Mouse (Mus musculus): ENCODE measurements around the gene 1110017D15Rik. TPM values are rescaled to one million over a fixed set of nuclear protein-coding genes. Genes with fewer than 3 reads are reported as not detected.
A peak's percentile ranks its signal among the peaks of the same experiment; 100 is the strongest.

1110017D15Rik gene
- polyA plus RNA-seq, 1 experiment = 1.7 TPM

DNA sequence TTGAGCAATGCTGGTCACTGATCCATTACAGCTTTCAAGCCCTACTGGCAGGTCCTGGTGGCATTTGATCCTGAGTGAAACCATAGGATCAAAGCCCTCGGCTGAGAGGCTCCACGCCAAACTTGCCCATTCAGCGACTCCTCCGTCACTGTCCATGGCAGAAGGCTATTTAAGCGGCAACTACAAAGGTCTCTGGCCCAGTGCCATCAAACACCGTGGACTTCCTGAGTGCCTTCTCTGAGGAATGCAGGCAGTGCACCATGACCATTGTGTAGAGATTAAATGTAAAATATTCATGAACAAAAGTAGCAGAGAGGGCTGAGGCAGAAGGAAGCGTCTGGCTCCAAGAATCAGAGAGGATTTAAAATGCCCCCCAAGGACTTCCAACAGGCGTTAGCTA, 10.9 kb upstream of the 1110017D15Rik start:
- H3K27me3 ChIP-seq (ENCODE audit: control insufficient read depth, insufficient read depth, low read length) = no peaks in the 10 kb centered on the region
- no peak overlapping the region for H3K27ac ChIP-seq (ENCODE audit: control insufficient read depth, insufficient read depth, low read length)
- H3K36me3 ChIP-seq (ENCODE audit: control insufficient read depth, insufficient read depth, low read length) = no peaks in the 10 kb centered on the region
- no peak for DNase-seq
- no peak for TF ChIP-seq CTCF (IDR thresholded peaks at IDR 0.05; ENCODE audit: borderline replicate concordance, control insufficient read depth, extremely low read depth, insufficient read depth, low read length, poor library complexity)
- TF ChIP-seq POLR2A (IDR thresholded peaks at IDR 0.05; ENCODE audit: control insufficient read depth, extremely low read depth, insufficient read depth, low read length, poor library complexity) = no peak
- 84% methylated on average over 8 of the region's 8 CpGs for WGBS
- no peak overlapping the region for H3K4me3 ChIP-seq (ENCODE audit: control insufficient read depth, insufficient read depth, low read length)
- H3K4me1 ChIP-seq (replicated peaks; ENCODE audit: control insufficient read depth, insufficient read depth, low read length) = no peaks in the 10 kb centered on the region

DNA sequence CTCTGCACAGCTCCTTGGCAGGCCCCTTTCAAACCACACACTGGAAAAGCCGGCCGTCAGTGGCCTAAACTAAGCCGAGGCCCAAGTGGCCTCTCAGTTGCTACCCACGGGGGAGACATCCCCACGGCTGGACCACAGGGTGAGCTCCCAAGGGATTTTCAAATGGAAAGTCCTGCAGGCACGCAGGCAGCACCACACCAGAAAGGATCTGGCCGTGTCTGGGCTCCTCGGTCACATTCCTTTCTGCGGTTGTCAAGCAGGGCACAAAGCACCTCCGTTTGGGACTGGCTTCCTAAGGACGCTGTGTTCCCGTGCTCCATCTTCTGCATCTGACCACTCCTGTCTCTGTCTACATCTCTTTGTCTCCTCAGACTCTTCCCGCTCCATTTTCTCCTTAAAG, 9.9 kb upstream of the 1110017D15Rik start:
- no peaks in the 10 kb centered on the region for H3K4me1 ChIP-seq (replicated peaks; ENCODE audit: control insufficient read depth, insufficient read depth, low read length)
- no peak for DNase-seq
- no peak overlapping the region for H3K4me3 ChIP-seq (ENCODE audit: control insufficient read depth, insufficient read depth, low read length)
- 86% methylated on average over 13 of the region's 13 CpGs for WGBS
- no peaks in the 10 kb centered on the region for H3K27me3 ChIP-seq (ENCODE audit: control insufficient read depth, insufficient read depth, low read length)
- no peak overlapping the region for H3K27ac ChIP-seq (ENCODE audit: control insufficient read depth, insufficient read depth, low read length)
- no peaks in the 10 kb centered on the region for H3K36me3 ChIP-seq (ENCODE audit: control insufficient read depth, insufficient read depth, low read length)
- TF ChIP-seq CTCF (IDR thresholded peaks at IDR 0.05; ENCODE audit: borderline replicate concordance, control insufficient read depth, extremely low read depth, insufficient read depth, low read length, poor library complexity) (no peak), POLR2A (IDR thresholded peaks at IDR 0.05; ENCODE audit: control insufficient read depth, extremely low read depth, insufficient read depth, low read length, poor library complexity) (no peak)

DNA sequence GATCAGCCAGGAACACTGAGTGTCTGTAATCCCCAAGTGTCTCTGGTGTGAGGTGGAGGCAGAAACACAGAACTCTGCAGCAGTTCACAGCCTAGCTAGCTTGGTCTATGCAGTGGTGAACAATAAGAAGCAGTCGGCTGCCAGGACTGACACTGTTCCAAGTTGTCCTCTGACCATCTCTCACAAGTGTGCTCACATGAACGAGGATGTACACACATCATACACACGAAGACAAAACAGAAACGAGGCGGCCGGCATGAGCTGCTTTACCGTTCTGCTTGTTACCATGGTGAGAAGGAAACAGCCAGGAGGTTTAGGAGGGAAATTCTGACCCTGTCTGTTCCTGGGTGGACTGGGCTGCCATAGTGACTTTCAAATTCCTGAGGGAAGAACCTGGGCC, 9.4 kb upstream of the 1110017D15Rik start:
- Histone ChIP-seq H3K4me1 (replicated peaks; ENCODE audit: control insufficient read depth, insufficient read depth, low read length) (no peaks in the 10 kb centered on the region), H3K27me3 (ENCODE audit: control insufficient read depth, insufficient read depth, low read length) (no peaks in the 10 kb centered on the region), H3K27ac (ENCODE audit: control insufficient read depth, insufficient read depth, low read length) (no peak overlapping the region), H3K4me3 (ENCODE audit: control insufficient read depth, insufficient read depth, low read length) (no peak overlapping the region), H3K36me3 (ENCODE audit: control insufficient read depth, insufficient read depth, low read length) (no peaks in the 10 kb centered on the region)
- no peak for DNase-seq
- WGBS = 88% methylated on average over 7 of the region's 7 CpGs
- no peak for TF ChIP-seq POLR2A (IDR thresholded peaks at IDR 0.05; ENCODE audit: control insufficient read depth, extremely low read depth, insufficient read depth, low read length, poor library complexity)
- TF ChIP-seq CTCF (IDR thresholded peaks at IDR 0.05; ENCODE audit: borderline replicate concordance, control insufficient read depth, extremely low read depth, insufficient read depth, low read length, poor library complexity) = no peak

- 78% methylated on average over 9 of the region's 9 CpGs for WGBS
- H3K4me3 ChIP-seq (ENCODE audit: control insufficient read depth, insufficient read depth, low read length) = no peak overlapping the region
- TF ChIP-seq POLR2A (IDR thresholded peaks at IDR 0.05; ENCODE audit: control insufficient read depth, extremely low read depth, insufficient read depth, low read length, poor library complexity) (no peak), CTCF (IDR thresholded peaks at IDR 0.05; ENCODE audit: borderline replicate concordance, control insufficient read depth, extremely low read depth, insufficient read depth, low read length, poor library complexity) (no peak)
These were observed 7.7 kb upstream of the 1110017D15Rik start for GRCm38 (mm10) chr4:41524829-41525228.

GRCm38 (mm10) chr4:41523839-41524238, 6.7 kb upstream of the 1110017D15Rik start:
- Histone ChIP-seq H3K4me1 (replicated peaks; ENCODE audit: control insufficient read depth, insufficient read depth, low read length) (no peaks in the 10 kb centered on the region), H3K27ac (ENCODE audit: control insufficient read depth, insufficient read depth, low read length) (no peak overlapping the region), H3K36me3 (ENCODE audit: control insufficient read depth, insufficient read depth, low read length) (no peaks in the 10 kb centered on the region), H3K27me3 (ENCODE audit: control insufficient read depth, insufficient read depth, low read length) (no peaks in the 10 kb centered on the region), H3K4me3 (ENCODE audit: control insufficient read depth, insufficient read depth, low read length) (no peak overlapping the region)
- no peak for TF ChIP-seq POLR2A (IDR thresholded peaks at IDR 0.05; ENCODE audit: control insufficient read depth, extremely low read depth, insufficient read depth, low read length, poor library complexity)
- no peak for TF ChIP-seq CTCF (IDR thresholded peaks at IDR 0.05; ENCODE audit: borderline replicate concordance, control insufficient read depth, extremely low read depth, insufficient read depth, low read length, poor library complexity)
- no peak for DNase-seq
- 93% methylated on average over 7 of the region's 7 CpGs for WGBS

More at GRCm38 (mm10) chr4:41524829-41525228, 7.7 kb upstream of the 1110017D15Rik start:
- Histone ChIP-seq H3K36me3 (ENCODE audit: control insufficient read depth, insufficient read depth, low read length) (no peaks in the 10 kb centered on the region), H3K27ac (ENCODE audit: control insufficient read depth, insufficient read depth, low read length) (no peak overlapping the region), H3K27me3 (ENCODE audit: control insufficient read depth, insufficient read depth, low read length) (no peaks in the 10 kb centered on the region), H3K4me1 (replicated peaks; ENCODE audit: control insufficient read depth, insufficient read depth, low read length) (no peaks in the 10 kb centered on the region)
- no peak for DNase-seq

DNA sequence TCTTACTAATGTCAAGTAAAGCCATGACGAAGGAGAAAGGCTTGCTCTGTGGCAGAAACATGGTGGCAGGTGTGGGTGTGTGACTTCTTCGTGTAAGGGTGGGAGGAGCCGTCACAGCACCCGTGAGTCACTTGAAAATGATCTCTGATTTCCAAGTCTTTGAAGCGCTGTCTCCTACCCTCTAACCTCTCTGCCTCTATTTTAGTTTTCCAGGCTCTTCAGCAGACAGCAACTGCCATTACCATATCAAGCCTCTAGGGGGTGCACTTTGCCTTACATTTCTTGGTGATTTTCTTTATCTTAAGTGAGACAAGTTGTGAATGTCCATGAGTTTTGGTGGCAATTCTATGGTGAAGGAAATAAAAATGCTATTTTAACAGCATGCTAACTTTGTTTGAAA, 5.7 kb upstream of the 1110017D15Rik start:
- Histone ChIP-seq H3K4me3 (ENCODE audit: control insufficient read depth, insufficient read depth, low read length) (no peak overlapping the region), H3K4me1 (replicated peaks; ENCODE audit: control insufficient read depth, insufficient read depth, low read length) (no peaks in the 10 kb centered on the region), H3K36me3 (ENCODE audit: control insufficient read depth, insufficient read depth, low read length) (no peaks in the 10 kb centered on the region), H3K27ac (ENCODE audit: control insufficient read depth, insufficient read depth, low read length) (no peak overlapping the region), H3K27me3 (ENCODE audit: control insufficient read depth, insufficient read depth, low read length) (no peaks in the 10 kb centered on the region)
- 71% methylated on average over 5 of the region's 5 CpGs for WGBS
- no peak for TF ChIP-seq POLR2A (IDR thresholded peaks at IDR 0.05; ENCODE audit: control insufficient read depth, extremely low read depth, insufficient read depth, low read length, poor library complexity)
- TF ChIP-seq CTCF (IDR thresholded peaks at IDR 0.05; ENCODE audit: borderline replicate concordance, control insufficient read depth, extremely low read depth, insufficient read depth, low read length, poor library complexity) = no peak
- DNase-seq = peak; percentile 26

DNA sequence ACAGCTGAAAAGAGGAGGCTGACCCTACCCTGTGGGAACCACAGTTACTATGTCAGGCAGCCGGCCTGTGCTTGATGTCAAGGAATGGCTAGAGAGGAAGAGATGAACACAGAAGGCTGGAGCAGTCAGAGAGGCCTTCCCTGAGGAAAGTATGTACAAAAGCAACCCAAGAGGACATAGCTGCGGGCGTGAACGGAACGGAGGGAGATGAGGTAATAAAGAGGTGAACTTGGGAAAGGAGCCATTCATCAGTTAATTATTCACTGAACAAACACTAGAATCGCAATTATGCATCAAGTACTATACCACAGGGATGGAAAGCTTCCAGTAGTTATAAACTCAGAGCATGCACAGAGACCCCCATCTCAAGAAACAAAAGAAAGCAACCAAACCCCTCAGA, 5.0 kb upstream of the 1110017D15Rik start:
- Histone ChIP-seq H3K4me1 (replicated peaks; ENCODE audit: control insufficient read depth, insufficient read depth, low read length) (no peaks in the 10 kb centered on the region), H3K36me3 (ENCODE audit: control insufficient read depth, insufficient read depth, low read length) (no peaks in the 10 kb centered on the region), H3K27ac (ENCODE audit: control insufficient read depth, insufficient read depth, low read length) (no peak overlapping the region), H3K27me3 (ENCODE audit: control insufficient read depth, insufficient read depth, low read length) (no peaks in the 10 kb centered on the region), H3K4me3 (ENCODE audit: control insufficient read depth, insufficient read depth, low read length) (no peak overlapping the region)
- TF ChIP-seq POLR2A (IDR thresholded peaks at IDR 0.05; ENCODE audit: control insufficient read depth, extremely low read depth, insufficient read depth, low read length, poor library complexity) = no peak
- TF ChIP-seq CTCF (IDR thresholded peaks at IDR 0.05; ENCODE audit: borderline replicate concordance, control insufficient read depth, extremely low read depth, insufficient read depth, low read length, poor library complexity) = no peak
- DNase-seq = no peak
- 97% methylated on average over 6 of the region's 6 CpGs for WGBS

Measured in thymus, adult 2 months (tissue).